Mouse (Mus musculus) heart, adult 2 months (tissue): ENCODE results near the gene 1700001L19Rik.
A peak's percentile ranks its signal among the peaks of the same experiment; 100 is the strongest.

Experiments used
- CTCF ChIP-seq: fragments of 200-600 bp; IDR thresholded peaks from 2 replicates; pipeline ENCODE4 v1.8.1; 2022; ENCODE audit warnings: antibody characterized with exemption, mild to moderate bottlenecking, moderate library complexity
- EP300 ChIP-seq: fragments of 200-500 bp; IDR thresholded peaks from 2 replicates; pipeline ENCODE4 v1.6.1; 2011; ENCODE audit warnings: low read depth, low read length, control low read depth; ENCODE audit not compliant: insufficient read depth
- POLR2A ChIP-seq: fragments of 200-500 bp; IDR thresholded peaks from 2 replicates; pipeline ENCODE4 v1.6.1; 2011; ENCODE audit warnings: mild to moderate bottlenecking, low read depth, low read length, control low read depth; ENCODE audit not compliant: insufficient read depth

DNA sequence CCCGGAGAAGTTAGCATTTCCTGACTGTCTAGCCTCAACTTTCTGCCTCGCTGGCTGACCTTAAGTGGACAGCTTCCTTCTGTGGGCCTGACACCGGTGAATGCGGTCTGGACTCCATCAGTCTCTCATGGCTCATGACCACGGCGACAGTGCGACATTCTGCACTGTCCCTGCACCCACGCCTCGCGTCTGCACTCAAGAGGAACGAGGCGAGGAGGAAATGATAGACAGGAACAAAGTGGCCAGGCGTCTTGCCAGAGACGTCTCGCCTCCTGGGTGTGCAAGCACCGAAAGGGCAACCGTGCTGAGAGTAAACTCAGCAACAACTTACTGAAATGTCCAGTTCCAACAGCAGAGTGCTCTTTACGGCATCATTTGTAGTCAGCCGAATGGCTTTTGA is 25.0 kb upstream of the 1700001L19Rik start:
- TF ChIP-seq CTCF (no peak), POLR2A (no peak), EP300 (peak; percentile 95)
